Mouse (Mus musculus): ENCODE measurements around the gene Abi2.

DNA sequence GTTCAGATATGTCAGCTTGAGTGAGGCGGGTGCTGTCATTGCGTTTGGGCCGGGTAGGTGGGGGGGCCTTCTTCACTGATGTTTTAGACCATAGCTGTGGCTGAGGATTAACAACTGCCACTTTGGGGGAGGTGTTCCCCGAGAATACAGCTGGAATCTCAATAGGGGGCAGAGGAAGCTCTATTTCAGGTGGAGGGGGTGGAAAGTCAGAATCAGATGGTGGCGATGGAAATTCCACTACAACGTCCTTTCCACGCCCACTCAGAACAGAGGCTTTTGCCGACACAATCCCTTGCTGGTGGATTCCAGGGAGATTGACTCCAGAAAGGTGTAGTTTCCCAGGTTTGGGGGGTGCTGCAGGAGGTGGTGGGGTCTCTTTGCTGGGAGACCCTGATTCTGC lies 79.2 kb downstream of the Abi2 start:
- TF ChIP-seq CTCF (IDR thresholded peaks at IDR 0.05; ENCODE audit: low read depth, low read length) = no peak
- TF ChIP-seq EP300 (IDR thresholded peaks at IDR 0.05; ENCODE audit: insufficient read depth, low read depth, low read length) = no peak

Data from ES-Bruce4 (cell line).